Mouse (Mus musculus): ENCODE data around the gene Nup35. TPM values are rescaled to one million over a fixed set of nuclear protein-coding genes. Genes with fewer than 3 reads are reported as not detected.

Gene Nup35
- polyA plus RNA-seq (2012; ENCODE audit: low replicate concordance): 0.22 and 1.4 TPM in 2 replicates

DNA sequence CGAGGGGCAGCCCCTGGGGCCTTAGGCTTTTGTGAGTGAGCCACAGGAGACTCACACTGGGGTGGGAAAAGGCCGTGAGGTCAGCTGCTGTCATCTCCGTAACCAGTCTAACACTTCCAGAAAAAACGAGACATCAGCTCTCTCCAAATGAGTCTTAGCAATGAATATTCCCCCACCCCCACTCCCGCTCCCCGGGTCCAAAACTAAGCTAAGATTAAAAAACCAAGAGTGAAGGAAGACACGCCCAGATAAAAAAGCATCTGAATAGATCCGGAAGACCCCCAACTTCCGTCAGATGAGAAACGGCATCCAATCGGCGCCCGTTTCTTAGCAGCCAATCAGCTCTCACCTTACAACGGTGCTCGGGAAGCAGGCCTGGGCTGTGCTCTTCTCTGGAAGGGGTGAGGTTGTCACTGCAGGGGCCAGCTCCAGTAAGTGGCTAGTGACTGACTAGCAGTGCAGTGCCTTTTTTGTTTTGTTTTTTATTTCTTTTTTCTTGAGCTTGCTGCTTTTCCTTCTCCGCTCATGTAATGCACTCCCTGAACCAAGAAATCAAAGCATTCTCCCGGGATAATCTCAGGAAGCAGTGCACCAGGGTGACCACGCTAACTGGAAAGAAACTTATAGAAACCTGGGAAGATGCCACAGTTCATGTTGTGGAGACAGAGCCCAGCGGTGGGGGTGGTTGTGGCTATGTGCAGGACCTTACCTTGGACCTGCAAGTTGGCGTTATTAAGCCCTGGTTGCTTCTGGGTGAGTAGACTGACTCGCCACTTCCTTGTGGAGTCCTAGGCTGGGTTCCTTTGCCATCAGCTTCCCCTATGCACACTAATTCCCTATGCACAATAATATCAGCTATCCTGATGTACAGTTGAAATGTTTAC is at the start of gene Nup35, which contains the start of gene Dusp19:
TSS of gene Nup35 (plus strand) at position 383 of the 884 bp plus-strand sequence.
TSS of gene Dusp19 (plus strand) at position 192 of the 884 bp plus-strand sequence.

DNA sequence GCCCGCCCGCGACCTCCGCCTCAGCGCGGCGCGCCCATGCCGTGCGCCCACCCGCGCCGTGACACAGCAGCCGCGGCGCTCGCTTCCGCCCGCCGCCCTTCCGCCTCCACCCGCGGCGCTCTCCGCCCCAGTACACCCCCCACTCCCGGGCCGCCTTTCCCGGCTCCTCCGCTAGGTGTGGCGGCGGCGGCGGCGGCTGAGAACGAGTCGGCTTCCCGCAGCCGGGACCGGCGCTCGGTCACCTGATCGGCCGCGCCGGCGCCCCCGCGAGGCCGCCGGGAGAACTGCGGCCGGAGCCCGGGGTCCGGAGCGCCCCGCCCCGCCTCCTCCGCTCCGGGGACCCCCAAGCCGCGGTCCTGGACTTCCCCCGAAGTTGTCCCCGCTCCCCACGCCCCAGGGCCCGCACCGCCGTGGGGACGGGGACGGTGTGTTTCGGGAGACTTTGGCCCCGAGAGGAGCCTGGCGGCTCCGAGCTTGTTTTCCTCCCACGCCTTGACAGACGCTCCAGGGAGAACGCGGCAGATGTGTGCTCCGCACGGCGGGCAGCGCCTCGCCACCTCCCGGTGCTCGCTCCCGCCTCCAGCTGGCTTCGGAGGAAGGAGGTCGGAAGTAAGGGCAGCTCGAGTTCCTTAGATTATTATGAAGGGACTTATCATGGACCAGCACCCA is 35.9 kb upstream of the Nup35 start, which contains the start of gene Nckap1:
TSS of gene Nckap1 (minus strand) at position 338 of the 669 bp plus-strand sequence.

Other genes starting within 250 kb of the Nup35 start
- gene Frzb, start 169.6 kb upstream of the Nup35 start, polyA plus RNA-seq (2012; ENCODE audit: low replicate concordance): 0.28 and 0.29 TPM in 2 replicates
- gene Nckap1, start 35.9 kb upstream of the Nup35 start, polyA plus RNA-seq (2012; ENCODE audit: low replicate concordance): 0.75 and 1.1 TPM in 2 replicates
- 0.17 and 1.2 TPM in 2 replicates for gene Dusp19, start 191 bp upstream of the Nup35 start, polyA plus RNA-seq (2012; ENCODE audit: low replicate concordance)